Mouse (Mus musculus) adrenal gland, postnatal 25 days (tissue): ENCODE data around the gene Xxylt1. TPM values are rescaled to one million over a fixed set of nuclear protein-coding genes. Genes with fewer than 3 reads are reported as not detected.

Source experiments
- DNase-seq: peaks from one replicate; pipeline ENCODE4 v3.0.0; 2021; ENCODE audit warnings: mixed read lengths
- total RNA-seq: library from RNA; stranded (reverse); gene quantifications from 2 replicates; pipeline ENCODE4 v1.2.3, GENCODE M21; 2021

Gene Xxylt1
- total RNA-seq, 1 experiment from 2014 or later = 14.9 TPM

GRCm38 (mm10) chr16:31024221-31024620, 57.0 kb downstream of the Xxylt1 start:
- no peak for DNase-seq

DNA sequence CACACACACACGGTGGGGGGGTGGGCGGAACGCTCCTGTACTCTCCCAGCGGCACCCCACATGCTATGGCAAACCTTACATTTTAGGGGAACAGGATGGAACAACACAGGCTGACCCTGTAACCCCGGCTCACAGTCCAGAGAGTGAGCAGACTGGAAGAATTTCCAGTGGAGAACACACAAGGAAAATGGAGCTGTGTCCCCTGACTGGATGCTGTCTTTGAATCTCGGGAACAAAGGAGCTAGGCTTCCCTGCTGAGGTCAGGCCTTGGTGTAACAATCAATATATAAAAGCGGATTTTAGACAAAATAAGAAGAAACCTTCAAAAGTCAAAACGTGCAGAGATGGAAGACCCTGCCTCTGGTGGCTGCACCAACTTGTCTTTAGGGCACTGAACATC, 57.4 kb downstream of the Xxylt1 start:
- no peak for DNase-seq

- no peak for DNase-seq
Observed at GRCm38 (mm10) chr16:31022287-31022686, 58.9 kb downstream of the Xxylt1 start.

DNA sequence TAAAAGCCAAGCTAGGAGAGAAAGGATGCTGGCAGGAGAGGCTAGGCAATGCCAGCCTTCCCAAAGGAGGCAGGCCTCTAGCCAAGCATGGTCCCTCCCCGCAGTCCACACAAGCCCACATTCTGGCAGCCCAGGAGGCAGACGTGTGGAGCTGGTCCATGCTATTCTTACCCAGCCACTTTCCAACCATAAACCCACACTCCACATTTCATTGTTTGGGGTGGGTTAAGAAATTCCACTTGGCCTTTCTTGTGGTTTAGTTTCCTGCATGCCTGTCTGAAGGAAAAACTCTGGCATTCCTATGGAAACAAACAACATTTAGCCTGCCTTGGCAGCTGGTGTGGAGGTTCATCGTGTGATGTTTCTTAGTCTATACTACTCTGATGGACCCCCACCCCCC, 61.7 kb downstream of the Xxylt1 start:
- no peak for DNase-seq

- DNase-seq = no peak
Observed at GRCm38 (mm10) chr16:31017687-31018413, 63.4 kb downstream of the Xxylt1 start.

DNA sequence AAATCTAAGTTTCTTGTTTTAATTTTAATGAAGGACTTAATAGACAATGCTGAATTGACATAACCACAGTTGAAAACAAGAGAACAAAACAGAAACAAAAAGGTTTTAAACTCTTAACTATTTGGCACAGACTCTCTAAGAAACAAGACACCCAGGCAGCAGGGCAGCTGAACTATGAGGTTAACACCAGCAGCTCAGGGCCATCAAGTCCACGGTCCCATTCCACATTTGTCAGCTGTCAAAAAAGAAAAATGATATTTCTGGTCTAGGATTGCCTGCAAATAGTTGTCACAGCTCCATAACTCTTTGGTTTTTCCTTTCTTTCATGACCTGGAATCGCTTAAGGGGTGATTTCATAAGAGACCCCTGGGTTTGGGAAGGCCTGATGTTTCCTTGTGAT, 64.6 kb downstream of the Xxylt1 start:
- DNase-seq = no peak

DNA sequence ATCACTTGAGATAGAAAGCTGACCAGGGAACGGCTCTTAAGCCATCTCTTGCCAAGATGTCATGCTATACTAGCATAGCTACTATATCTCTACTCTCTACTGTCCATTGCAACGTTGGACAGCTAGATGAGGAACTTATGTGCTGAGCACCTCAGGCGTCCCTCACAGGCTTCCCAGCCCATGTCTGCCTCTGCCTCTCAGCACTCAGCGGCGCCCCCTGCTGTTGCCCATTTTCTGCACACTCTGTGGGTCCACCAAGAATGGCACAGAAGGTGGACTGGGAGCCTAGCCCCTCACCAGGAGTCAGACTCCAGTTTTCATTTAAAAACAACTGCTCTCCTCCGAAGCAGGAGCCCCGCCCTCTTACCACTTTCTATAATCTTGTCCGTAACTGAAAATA, 65.1 kb downstream of the Xxylt1 start:
- DNase-seq = peak; percentile 44

DNA sequence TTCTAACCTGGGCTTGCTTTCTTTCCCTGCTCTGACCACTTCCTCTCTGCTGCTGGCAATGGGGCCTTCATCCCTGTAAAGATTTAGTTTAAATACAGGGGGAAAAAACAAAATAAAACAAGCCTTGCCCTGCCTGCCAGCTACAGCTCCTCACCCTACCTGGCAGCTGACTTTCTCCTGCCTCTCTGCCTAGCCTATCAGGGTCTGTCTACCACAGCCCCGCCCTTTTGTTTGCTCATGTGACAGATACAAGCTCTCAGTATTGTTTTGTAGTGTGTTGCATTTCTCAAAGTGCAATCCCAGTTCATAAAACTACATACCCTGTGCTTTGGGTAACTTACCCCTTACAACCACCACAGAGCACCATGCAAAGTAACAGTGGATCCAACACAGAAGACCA, 66.0 kb downstream of the Xxylt1 start:
- DNase-seq = no peak

- DNase-seq = no peak
Observed at GRCm38 (mm10) chr16:31012236-31012635, 69.0 kb downstream of the Xxylt1 start.

- no peak for DNase-seq
Observed at GRCm38 (mm10) chr16:31010443-31010842, 70.8 kb downstream of the Xxylt1 start.

GRCm38 (mm10) chr16:31008326-31008725, 72.9 kb downstream of the Xxylt1 start:
- DNase-seq = no peak

DNA sequence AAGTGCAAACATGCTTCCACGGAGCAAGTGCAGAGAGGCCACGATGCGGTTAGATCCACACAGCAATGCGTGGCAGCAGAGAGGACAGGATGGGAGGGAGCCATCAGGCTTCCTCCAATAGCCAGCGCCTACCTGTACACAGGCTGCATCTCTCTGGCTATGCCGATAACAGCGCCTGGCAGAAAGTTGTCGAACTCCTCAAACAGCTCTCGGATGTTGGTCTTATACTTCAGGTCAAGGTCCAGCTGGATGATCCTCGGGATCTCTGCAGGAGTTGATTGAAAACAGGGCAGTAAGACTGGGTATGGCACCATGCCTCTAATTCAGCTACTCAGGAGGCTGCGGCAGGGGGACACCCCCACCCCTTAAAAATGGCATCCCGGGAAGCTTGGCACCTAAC, 73.7 kb downstream of the Xxylt1 start:
- DNase-seq = no peak

GRCm38 (mm10) chr16:31005693-31006092, 75.5 kb downstream of the Xxylt1 start:
- no peak for DNase-seq

GRCm38 (mm10) chr16:31004321-31004682, 76.9 kb downstream of the Xxylt1 start:
- no peak for DNase-seq

GRCm38 (mm10) chr16:31003592-31004320, 77.5 kb downstream of the Xxylt1 start:
- DNase-seq = peak; percentile 30

DNA sequence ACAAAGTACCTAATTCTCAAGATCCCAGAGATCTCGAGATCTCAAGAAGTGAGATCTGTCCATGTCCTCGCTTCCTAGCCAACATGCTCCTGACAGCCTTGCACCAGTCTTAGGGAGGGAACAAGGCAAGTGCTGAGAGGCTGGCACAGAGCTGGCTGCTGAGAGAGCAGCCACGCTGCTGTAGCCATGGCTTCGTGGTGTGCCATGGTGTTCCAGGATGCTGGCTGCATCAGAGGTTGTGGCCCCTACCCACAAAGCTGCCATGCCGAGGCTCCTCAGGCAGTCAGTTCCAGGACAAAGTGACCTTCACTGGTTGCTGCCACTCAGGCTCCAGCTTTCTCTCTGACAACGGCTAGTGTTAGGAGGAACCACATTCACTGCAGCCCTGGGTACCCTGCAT, 78.3 kb downstream of the Xxylt1 start:
- DNase-seq = no peak

DNA sequence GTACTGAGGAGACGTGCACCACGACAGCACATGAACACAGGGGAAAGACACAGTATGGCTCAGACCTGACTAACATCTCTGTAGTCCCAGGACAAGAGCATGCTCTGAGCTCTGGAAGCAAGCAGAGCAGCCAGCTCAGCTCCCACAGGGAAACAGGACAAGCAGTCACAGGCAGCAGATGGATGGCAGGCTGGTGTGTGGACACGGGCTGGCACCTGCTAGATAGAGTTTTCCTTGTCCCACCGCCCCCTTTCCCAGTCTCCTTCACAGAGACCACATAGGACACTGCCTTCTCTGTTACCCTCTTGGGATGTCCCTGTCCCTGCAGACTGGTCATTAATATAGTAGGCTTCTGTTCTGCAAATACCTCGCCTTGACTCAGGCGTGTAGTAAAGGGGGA, 79.1 kb downstream of the Xxylt1 start:
- no peak for DNase-seq

GRCm38 (mm10) chr16:30998711-30999110, 82.5 kb downstream of the Xxylt1 start:
- no peak for DNase-seq

- peak; percentile 29 for DNase-seq
Observed at GRCm38 (mm10) chr16:30998048-30998447, 83.2 kb downstream of the Xxylt1 start.

DNA sequence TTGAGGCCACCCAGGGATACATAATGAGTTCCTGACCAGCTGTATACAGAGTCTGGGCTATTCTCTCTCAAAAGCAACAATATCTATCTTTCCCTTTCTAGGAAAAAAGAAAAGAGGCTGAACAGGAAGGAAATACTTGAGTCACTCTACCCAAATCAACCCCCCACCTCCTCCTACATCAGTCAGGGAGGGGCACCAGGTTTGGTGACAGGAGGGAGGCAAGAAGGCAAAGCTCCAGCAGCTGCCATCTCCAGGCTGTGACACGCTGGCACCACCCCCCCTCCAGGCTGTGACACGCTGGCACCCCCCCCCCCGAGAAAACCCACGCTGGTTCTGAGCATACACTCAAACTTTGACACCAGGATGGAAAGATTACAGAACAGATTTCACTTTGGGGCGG, 85.8 kb downstream of the Xxylt1 start:
- no peak for DNase-seq

GRCm38 (mm10) chr16:30994881-30995280, 86.4 kb downstream of the Xxylt1 start:
- no peak for DNase-seq

DNA sequence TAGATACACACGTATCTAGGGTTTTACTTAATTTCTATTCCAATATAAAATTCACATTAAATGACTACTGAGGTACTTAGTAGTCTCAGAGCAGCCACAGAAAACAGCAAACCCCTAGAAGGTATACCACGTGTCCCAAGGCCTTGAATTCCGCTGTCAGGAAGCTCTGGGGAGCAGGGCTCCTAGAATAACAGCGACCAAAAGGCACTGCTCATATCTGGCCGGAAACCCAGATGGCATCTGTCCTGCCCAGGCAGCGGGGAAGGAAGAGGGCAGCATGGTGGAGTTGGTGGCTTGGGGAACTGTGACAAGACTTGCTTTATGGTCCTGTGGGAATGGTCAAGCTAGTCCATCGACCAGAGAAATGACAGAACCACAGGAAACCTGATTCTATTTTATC, 86.9 kb downstream of the Xxylt1 start:
- no peak for DNase-seq

DNA sequence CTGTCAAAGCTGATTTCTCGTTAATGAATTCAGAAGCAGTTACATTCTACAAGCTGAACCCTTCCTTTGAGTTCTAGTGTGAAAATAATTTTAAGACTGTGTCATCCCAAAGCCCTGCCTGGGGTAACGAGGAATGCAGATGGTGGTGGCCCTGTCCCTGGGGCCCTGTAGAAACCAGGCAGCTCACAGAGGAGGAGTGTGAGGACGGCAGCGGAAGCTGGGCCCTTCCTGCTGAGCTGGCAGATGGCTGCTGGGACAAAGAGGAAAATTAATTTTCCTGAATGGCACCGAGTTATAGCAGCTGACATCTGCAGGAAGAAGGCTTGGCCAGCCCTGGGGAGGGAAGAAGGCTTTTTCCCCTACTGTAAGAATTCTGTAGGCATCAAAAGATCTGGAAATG, 88.7 kb downstream of the Xxylt1 start:
- no peak for DNase-seq

- DNase-seq = no peak
Observed at GRCm38 (mm10) chr16:30990661-30991060, 90.6 kb downstream of the Xxylt1 start.
